Mouse (Mus musculus): ENCODE results near the gene Dbi. TPM values are rescaled to one million over a fixed set of nuclear protein-coding genes. Genes with fewer than 3 reads are reported as not detected.
A peak's percentile ranks its signal among the peaks of the same experiment; 100 is the strongest.

The Dbi gene
- polyA plus RNA-seq, 1 experiment: 468 TPM

- 47% methylated on average over 4 of the region's 4 CpGs for WGBS
- Histone ChIP-seq H3K4me3 (ENCODE audit: low read depth, low read length) (no peak overlapping the region), H3K4me1 (ENCODE audit: control insufficient read depth, insufficient read depth, insufficient read length, low read length) (peaks cover 32% of the 10 kb centered on the region), H3K36me3 (ENCODE audit: control insufficient read depth, insufficient read depth, low read length) (no peaks in the 10 kb centered on the region), H3K27ac (ENCODE audit: insufficient read depth, low read depth, low read length) (peak overlapping the region; percentile 66), H3K27me3 (ENCODE audit: control insufficient read depth, insufficient read depth, low read length) (no peaks in the 10 kb centered on the region)
- no peak for TF ChIP-seq CTCF (IDR thresholded peaks at IDR 0.05; ENCODE audit: extremely low read depth, insufficient read length, insufficient replicate concordance, low read depth, low read length)
- TF ChIP-seq POLR2A (IDR thresholded peaks at IDR 0.05; ENCODE audit: low read depth, low read length): no peak
Observed at GRCm38 (mm10) chr1:120074307-120074702, 46.6 kb downstream of the Dbi start.

GRCm38 (mm10) chr1:120073519-120074306, 47.2 kb downstream of the Dbi start, which contains the start of gene Tmem37:
Gene Tmem37 (minus strand): TSS chr1:120074074.
- peak within 1 kb of the TSS; percentile 75 for H3K27ac ChIP-seq (ENCODE audit: insufficient read depth, low read depth, low read length)
- TF ChIP-seq POLR2A (IDR thresholded peaks at IDR 0.05; ENCODE audit: low read depth, low read length) (peak; percentile 64; the same call in 1 of the 2 replicates), CTCF (IDR thresholded peaks at IDR 0.05; ENCODE audit: extremely low read depth, insufficient read length, insufficient replicate concordance, low read depth, low read length) (no peak)
- H3K27me3 ChIP-seq (ENCODE audit: control insufficient read depth, insufficient read depth, low read length): no peaks in the 10 kb centered on the region
- peak within 1 kb of the TSS; percentile 64 for H3K4me3 ChIP-seq (ENCODE audit: low read depth, low read length)
- H3K36me3 ChIP-seq (ENCODE audit: control insufficient read depth, insufficient read depth, low read length): no peaks in the 10 kb centered on the region
- WGBS: 4% methylated on average over 40 of the region's 40 CpGs
- H3K4me1 ChIP-seq (ENCODE audit: control insufficient read depth, insufficient read depth, insufficient read length, low read length): peaks cover 32% of the 10 kb centered on the region

GRCm38 (mm10) chr1:120072900-120073299, 48.0 kb downstream of the Dbi start:
- Histone ChIP-seq H3K4me3 (ENCODE audit: low read depth, low read length) (peak overlapping the region; percentile 64), H3K27ac (ENCODE audit: insufficient read depth, low read depth, low read length) (peak overlapping the region; percentile 75), H3K36me3 (ENCODE audit: control insufficient read depth, insufficient read depth, low read length) (peaks cover 3% of the 10 kb centered on the region), H3K4me1 (ENCODE audit: control insufficient read depth, insufficient read depth, insufficient read length, low read length) (peaks cover 32% of the 10 kb centered on the region), H3K27me3 (ENCODE audit: control insufficient read depth, insufficient read depth, low read length) (no peaks in the 10 kb centered on the region)
- WGBS: 4% methylated on average over 16 of the region's 16 CpGs
- TF ChIP-seq POLR2A (IDR thresholded peaks at IDR 0.05; ENCODE audit: low read depth, low read length): no peak

GRCm38 (mm10) chr1:120071133-120071532, 49.7 kb downstream of the Dbi start:
- Histone ChIP-seq H3K27me3 (ENCODE audit: control insufficient read depth, insufficient read depth, low read length) (no peaks in the 10 kb centered on the region), H3K36me3 (ENCODE audit: control insufficient read depth, insufficient read depth, low read length) (peaks cover 12% of the 10 kb centered on the region), H3K4me3 (ENCODE audit: low read depth, low read length) (no peak overlapping the region), H3K4me1 (ENCODE audit: control insufficient read depth, insufficient read depth, insufficient read length, low read length) (peaks cover 32% of the 10 kb centered on the region), H3K27ac (ENCODE audit: insufficient read depth, low read depth, low read length) (no peak overlapping the region)
- WGBS: 81% methylated on average over 4 of the region's 4 CpGs
- TF ChIP-seq CTCF (IDR thresholded peaks at IDR 0.05; ENCODE audit: extremely low read depth, insufficient read length, insufficient replicate concordance, low read depth, low read length): no peak

DNA sequence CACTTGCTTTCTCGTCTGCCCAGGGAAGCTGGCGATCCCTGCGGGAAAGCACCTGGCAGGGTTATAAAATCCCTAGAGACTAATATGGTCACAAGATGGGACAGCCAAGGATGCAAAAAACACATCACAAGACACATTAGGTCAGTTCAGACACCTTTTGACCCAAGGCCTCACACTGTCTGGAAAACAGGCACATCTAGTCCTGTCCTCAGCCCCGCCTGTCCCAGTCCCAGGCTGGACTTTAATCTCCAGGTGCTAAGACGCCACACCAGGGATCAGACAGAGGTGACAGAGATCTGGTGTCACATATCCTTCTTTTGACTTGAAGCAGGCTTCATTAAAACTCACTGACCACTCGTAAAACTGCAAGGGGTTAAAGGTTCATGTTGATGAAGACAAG, 50.7 kb downstream of the Dbi start:
- H3K4me1 ChIP-seq (ENCODE audit: control insufficient read depth, insufficient read depth, insufficient read length, low read length): peaks cover 35% of the 10 kb centered on the region
- peaks cover 12% of the 10 kb centered on the region for H3K36me3 ChIP-seq (ENCODE audit: control insufficient read depth, insufficient read depth, low read length)
- 36% methylated on average over 6 of the region's 6 CpGs for WGBS
- H3K4me3 ChIP-seq (ENCODE audit: low read depth, low read length): no peak overlapping the region
- peak overlapping the region; percentile 50; the same call in 1 of the 2 replicates for H3K27ac ChIP-seq (ENCODE audit: insufficient read depth, low read depth, low read length)
- no peak for TF ChIP-seq POLR2A (IDR thresholded peaks at IDR 0.05; ENCODE audit: low read depth, low read length)
- TF ChIP-seq CTCF (IDR thresholded peaks at IDR 0.05; ENCODE audit: extremely low read depth, insufficient read length, insufficient replicate concordance, low read depth, low read length): no peak
- no peaks in the 10 kb centered on the region for H3K27me3 ChIP-seq (ENCODE audit: control insufficient read depth, insufficient read depth, low read length)

GRCm38 (mm10) chr1:120069120-120069519, 51.8 kb downstream of the Dbi start:
- H3K4me1 ChIP-seq (ENCODE audit: control insufficient read depth, insufficient read depth, insufficient read length, low read length): peaks cover 32% of the 10 kb centered on the region
- H3K27me3 ChIP-seq (ENCODE audit: control insufficient read depth, insufficient read depth, low read length): no peaks in the 10 kb centered on the region
- no peak for TF ChIP-seq POLR2A (IDR thresholded peaks at IDR 0.05; ENCODE audit: low read depth, low read length)
- TF ChIP-seq CTCF (IDR thresholded peaks at IDR 0.05; ENCODE audit: extremely low read depth, insufficient read length, insufficient replicate concordance, low read depth, low read length): no peak
- H3K4me3 ChIP-seq (ENCODE audit: low read depth, low read length): no peak overlapping the region
- WGBS: 93% methylated on average over 5 of the region's 5 CpGs
- no peak overlapping the region for H3K27ac ChIP-seq (ENCODE audit: insufficient read depth, low read depth, low read length)
- peaks cover 12% of the 10 kb centered on the region for H3K36me3 ChIP-seq (ENCODE audit: control insufficient read depth, insufficient read depth, low read length)

- Histone ChIP-seq H3K4me1 (ENCODE audit: control insufficient read depth, insufficient read depth, insufficient read length, low read length) (peaks cover 32% of the 10 kb centered on the region), H3K27ac (ENCODE audit: insufficient read depth, low read depth, low read length) (peak overlapping the region; percentile 28; the same call in 1 of the 2 replicates), H3K27me3 (ENCODE audit: control insufficient read depth, insufficient read depth, low read length) (no peaks in the 10 kb centered on the region), H3K36me3 (ENCODE audit: control insufficient read depth, insufficient read depth, low read length) (peaks cover 12% of the 10 kb centered on the region), H3K4me3 (ENCODE audit: low read depth, low read length) (no peak overlapping the region)
- TF ChIP-seq CTCF (IDR thresholded peaks at IDR 0.05; ENCODE audit: extremely low read depth, insufficient read length, insufficient replicate concordance, low read depth, low read length) (no peak), POLR2A (IDR thresholded peaks at IDR 0.05; ENCODE audit: low read depth, low read length) (no peak)
- 47% methylated on average over 3 of the region's 3 CpGs for WGBS
Observed at GRCm38 (mm10) chr1:120066625-120067024, 54.3 kb downstream of the Dbi start.

Data from small intestine, adult 2 months (tissue).